Mouse (Mus musculus) liver, adult 2 months (tissue): ENCODE data around the gene Ttc24. TPM values are rescaled to one million over a fixed set of nuclear protein-coding genes. Genes with fewer than 3 reads are reported as not detected.
A peak's percentile ranks its signal among the peaks of the same experiment; 100 is the strongest.

Experiments used
- DNase-seq: peaks from one replicate; pipeline ENCODE4 v3.0.0-alpha.2; 2011; ENCODE audit warnings: low read depth, low spot score; ENCODE audit errors: extremely low read depth
- H3K27ac ChIP-seq: fragments of 200-500 bp; replicated peaks from 2 replicates; pipeline ENCODE4 v1.5.1; 2012; ENCODE audit warnings: low read depth, mild to moderate bottlenecking, control low read depth, inconsistent platforms, low read length; ENCODE audit not compliant: insufficient read depth
- H3K27me3 ChIP-seq: fragments of 200-500 bp; 2 replicates; pipeline ENCODE4 v1.6.1; 2012; ENCODE audit warnings: mild to moderate bottlenecking, moderate library complexity, low read length, inconsistent platforms; ENCODE audit not compliant: control insufficient read depth, insufficient read depth
- H3K36me3 ChIP-seq: fragments of 200-500 bp; 2 replicates; pipeline ENCODE4 v1.6.1; 2012; ENCODE audit warnings: low read length, inconsistent platforms; ENCODE audit not compliant: control insufficient read depth, insufficient read depth
- H3K4me1 ChIP-seq: fragments of 200-500 bp; 2 replicates; pipeline ENCODE4 v1.6.1; 2011; ENCODE audit warnings: low read length; ENCODE audit not compliant: control insufficient read depth, insufficient read depth
- H3K4me3 ChIP-seq: fragments of 200-500 bp; 2 replicates; pipeline ENCODE4 v1.5.1; 2011; ENCODE audit warnings: low read depth, mild to moderate bottlenecking, control low read depth, low read length, moderate library complexity; ENCODE audit not compliant: insufficient read depth
- H3K79me2 ChIP-seq: fragments of 200-500 bp; 2 replicates; pipeline ENCODE4 v1.6.1; 2012; ENCODE audit warnings: inconsistent platforms, mild to moderate bottlenecking, low read length, moderate library complexity; ENCODE audit not compliant: control insufficient read depth, insufficient read depth
- H3K9ac ChIP-seq: fragments of 200-500 bp; 2 replicates; pipeline ENCODE4 v1.6.1; 2012; ENCODE audit warnings: low read depth, mild to moderate bottlenecking, control low read depth, inconsistent platforms, low read length
- CTCF ChIP-seq: fragments of 200-500 bp; IDR thresholded peaks from 2 replicates; pipeline ENCODE4 v1.5.1; 2011; ENCODE audit warnings: low read depth, low read length, control low read depth
- POLR2A ChIP-seq: fragments of 200-500 bp; IDR thresholded peaks from 2 replicates; pipeline ENCODE4 v1.6.1; 2011; ENCODE audit warnings: low read length, control low read depth; ENCODE audit not compliant: insufficient read depth; ENCODE audit errors: extremely low read depth
- WGBS: fragments of 180-500 bp; shearing (Covaris S2); methylation state at CpG from one replicate; pipeline ENCODE4 v1.1.7; 2018; 5-methylcytosine and 5-hydroxymethylcytosine counted together
- polyA plus RNA-seq: library from polyadenylated mRNA; depleted of rRNA; stranded (reverse); fragments of >200 nt; gene quantifications from 2 replicates; pipeline ENCODE4 v1.2.3, GENCODE M21; 2012; rRNA removed
- total RNA-seq: library from RNA; depleted of rRNA; stranded (reverse); fragments of >200 nt; gene quantifications from 2 replicates; pipeline ENCODE4 v1.2.3, GENCODE M21; 2014; rRNA removed

Gene Ttc24
- total and polyA plus RNA-seq, 2 experiments: not detected

DNA sequence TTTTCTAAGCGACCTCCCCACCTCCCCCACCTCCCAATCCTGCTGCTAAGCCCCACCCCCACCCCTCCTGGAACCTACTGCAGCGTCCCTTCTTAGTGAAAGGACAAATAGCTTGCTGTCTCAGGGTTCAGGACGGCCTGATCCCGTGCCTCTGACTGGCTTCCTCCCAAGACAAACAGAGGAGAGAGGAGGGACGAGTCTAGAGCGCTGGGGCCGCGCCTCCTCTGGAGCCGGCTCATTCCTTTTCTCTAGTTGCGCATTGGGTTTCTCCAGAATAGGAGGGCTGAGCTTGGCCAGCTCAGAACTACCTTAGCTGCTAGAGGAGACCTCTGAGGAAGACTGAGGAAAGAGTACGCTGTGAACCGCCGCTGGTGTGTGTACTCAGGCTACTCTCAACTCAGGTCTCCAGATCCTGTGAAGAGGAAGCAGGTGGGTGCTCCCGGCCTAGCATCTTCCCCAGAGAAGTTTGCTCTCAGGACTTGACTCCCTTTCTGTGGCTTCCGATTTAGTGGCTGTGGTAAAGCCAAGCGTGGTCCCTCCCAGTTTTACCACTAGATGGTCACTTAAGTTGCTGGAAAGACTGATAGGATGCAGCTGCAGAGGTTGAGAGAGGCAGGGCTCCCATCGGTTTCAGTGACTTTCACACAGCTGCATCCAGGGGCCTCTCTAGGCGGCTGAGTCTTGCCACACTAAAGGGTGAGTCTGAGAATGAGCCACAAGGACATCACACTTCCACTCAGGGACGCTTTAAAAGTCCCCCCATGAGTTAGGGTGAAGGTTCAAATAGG lies 47.3 kb downstream of the Ttc24 start:
- DNase-seq: peak; percentile 71
- Histone ChIP-seq H3K4me3 (no peak overlapping the region), H3K27me3 (peaks cover 3% of the 10 kb centered on the region; the same call in 1 of the 2 replicates), H3K4me1 (no peaks in the 10 kb centered on the region), H3K36me3 (no peaks in the 10 kb centered on the region), H3K27ac (no peak overlapping the region), H3K79me2 (no peaks in the 10 kb centered on the region), H3K9ac (no peak overlapping the region)
- TF ChIP-seq POLR2A (no peak), CTCF (no peak)
- 13% methylated on average over 19 of the region's 19 CpGs for WGBS

DNA sequence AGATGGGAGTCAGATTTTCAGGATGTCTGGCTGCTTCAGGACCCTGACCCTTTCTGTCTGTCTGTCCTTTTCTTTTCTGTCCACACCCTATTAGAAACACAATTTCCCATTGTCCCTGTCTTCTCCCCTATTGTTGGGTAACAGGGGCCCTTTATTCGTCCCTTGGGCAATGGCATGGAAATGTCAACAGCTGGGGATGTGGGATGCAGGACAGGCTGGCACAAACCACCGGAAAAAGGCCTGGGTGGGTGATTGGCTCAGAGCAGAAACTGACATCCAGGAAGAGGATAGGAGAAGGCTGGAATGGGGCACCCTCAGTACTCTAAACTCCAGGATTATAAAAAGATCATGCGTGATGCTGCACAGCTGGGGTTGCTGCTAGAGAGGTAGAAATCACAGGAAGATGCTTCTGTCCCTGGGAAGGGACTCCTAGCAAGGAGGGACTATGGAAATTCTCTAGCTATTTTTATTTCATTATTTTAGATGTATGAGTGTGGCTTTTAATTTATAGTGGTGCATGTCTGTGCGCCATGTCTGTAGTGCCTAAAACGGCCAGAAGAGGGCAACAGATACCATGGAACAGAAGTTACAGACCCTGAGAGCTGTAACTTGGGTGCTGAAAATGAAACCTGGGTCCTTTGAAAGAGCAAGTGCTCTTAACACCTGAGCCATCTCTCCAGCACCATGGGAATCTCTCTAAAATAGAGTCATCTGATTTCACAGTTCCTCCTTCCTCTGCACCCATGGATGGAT lies 50.5 kb downstream of the Ttc24 start, which contains the start of gene Hapln2:
TSS of gene Hapln2 (minus strand) at position 150 of the 753 bp plus-strand sequence.
- peaks cover 6% of the 10 kb centered on the region; the same call in 1 of the 2 replicates for H3K4me1 ChIP-seq
- DNase-seq: no peak
- H3K36me3 ChIP-seq: no peaks in the 10 kb centered on the region
- H3K4me3 ChIP-seq: no peak within 1 kb of the TSS
- peaks cover 17% of the 10 kb centered on the region for H3K27me3 ChIP-seq
- no peaks in the 10 kb centered on the region for H3K79me2 ChIP-seq
- H3K27ac ChIP-seq: no peak within 1 kb of the TSS
- WGBS: 66% methylated on average over 5 of the region's 5 CpGs
- TF ChIP-seq POLR2A: no peak
- peak; percentile 27 for TF ChIP-seq CTCF
- no peak within 1 kb of the TSS for H3K9ac ChIP-seq

DNA sequence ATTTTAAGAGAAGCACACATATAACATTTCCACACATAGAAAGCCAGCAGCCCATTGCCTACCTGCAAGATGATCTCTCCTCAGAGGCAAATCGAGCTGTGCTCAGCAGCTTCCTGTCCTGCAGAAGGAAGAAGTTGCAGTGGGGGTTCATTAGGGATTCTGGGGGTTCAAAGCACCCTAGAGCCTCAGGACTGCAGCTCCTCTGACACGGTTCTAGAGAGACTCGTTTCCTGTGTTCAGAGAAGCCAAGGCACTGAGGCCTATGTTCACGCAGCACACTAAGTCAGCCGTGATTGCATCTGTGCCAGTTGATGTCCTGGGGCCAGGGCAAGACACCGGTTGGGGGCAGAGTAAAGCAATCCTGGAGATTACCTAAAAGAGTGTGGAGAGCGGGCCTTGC lies 51.3 kb downstream of the Ttc24 start:
- WGBS: 70% methylated on average over 7 of the region's 7 CpGs
- H3K27me3 ChIP-seq: peaks cover 19% of the 10 kb centered on the region
- H3K27ac ChIP-seq: no peak overlapping the region
- no peaks in the 10 kb centered on the region for H3K36me3 ChIP-seq
- TF ChIP-seq POLR2A (no peak), CTCF (no peak)
- no peak overlapping the region for H3K4me3 ChIP-seq
- no peak for DNase-seq
- no peak overlapping the region for H3K9ac ChIP-seq
- H3K4me1 ChIP-seq: peaks cover 6% of the 10 kb centered on the region; the same call in 1 of the 2 replicates
- no peaks in the 10 kb centered on the region for H3K79me2 ChIP-seq

DNA sequence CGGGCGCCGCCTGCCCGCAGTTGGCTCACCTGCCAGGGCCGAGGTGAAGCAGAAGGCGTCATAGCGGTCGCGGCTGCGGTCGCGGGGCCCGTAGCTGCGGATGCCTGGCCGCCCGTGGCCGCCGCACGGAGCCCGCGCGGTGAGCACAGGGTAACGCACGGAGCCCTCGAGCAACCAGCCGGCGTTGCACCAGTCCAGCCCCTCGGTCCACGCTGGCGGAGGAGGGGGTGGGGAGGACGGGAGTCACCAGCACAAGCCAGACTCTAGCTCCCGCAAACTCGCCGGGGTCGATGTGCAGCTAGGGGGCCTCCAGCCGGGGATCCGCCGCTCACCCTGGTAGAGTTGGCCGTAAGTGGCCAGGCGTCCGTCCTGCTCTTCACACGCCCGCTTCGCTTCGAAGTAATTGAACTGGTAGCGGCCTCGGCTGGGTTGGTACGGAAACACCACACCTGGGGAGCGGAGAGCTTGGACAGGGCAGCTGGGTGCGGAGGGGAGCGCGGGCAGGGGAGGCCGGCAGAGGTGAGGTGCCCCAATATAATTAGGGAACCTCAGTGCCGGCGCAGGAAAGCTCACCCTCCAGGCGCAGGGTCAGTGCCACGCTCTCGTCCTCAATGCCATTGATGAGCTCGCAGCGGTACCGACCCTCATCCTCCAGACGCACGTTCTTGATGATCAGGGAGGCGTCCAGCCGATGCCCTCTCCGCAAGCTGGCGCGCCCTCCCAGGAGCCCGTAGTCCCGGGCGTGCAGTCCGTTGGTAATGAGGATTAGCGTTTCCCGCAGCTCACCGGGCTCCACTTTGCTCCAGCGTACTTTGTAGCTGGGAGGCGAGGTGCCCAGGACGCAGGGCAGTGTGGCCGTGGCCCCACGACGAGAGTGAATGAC lies 54.7 kb downstream of the Ttc24 start:
- TF ChIP-seq POLR2A (no peak), CTCF (0 out of 2 replicates have a peak, but pooled peaks have one; percentile 5)
- DNase-seq: no peak
- peaks cover 20% of the 10 kb centered on the region for H3K27me3 ChIP-seq

GRCm38 (mm10) chr3:88022322-88023191 lies 55.5 kb downstream of the Ttc24 start:
- Histone ChIP-seq H3K9ac (peak overlapping the region; percentile 67), H3K79me2 (no peaks in the 10 kb centered on the region), H3K27ac (no peak overlapping the region), H3K4me1 (peaks cover 6% of the 10 kb centered on the region; the same call in 1 of the 2 replicates), H3K27me3 (peaks cover 20% of the 10 kb centered on the region), H3K36me3 (no peaks in the 10 kb centered on the region), H3K4me3 (peak overlapping the region; percentile 58)
- WGBS: 5% methylated on average over 66 of the region's 66 CpGs
- peak; percentile 84 for DNase-seq
- no peak for TF ChIP-seq CTCF
- TF ChIP-seq POLR2A: no peak

More for the DNA sequence above, 54.7 kb downstream of the Ttc24 start:
- peak overlapping the region; percentile 58 for H3K4me3 ChIP-seq
- peak overlapping the region; percentile 67 for H3K9ac ChIP-seq
- no peaks in the 10 kb centered on the region for H3K79me2 ChIP-seq
- no peak overlapping the region for H3K27ac ChIP-seq
- H3K36me3 ChIP-seq: no peaks in the 10 kb centered on the region
- WGBS: 2% methylated on average over 81 of the region's 81 CpGs
- H3K4me1 ChIP-seq: peaks cover 6% of the 10 kb centered on the region; the same call in 1 of the 2 replicates

Other genes starting within 250 kb of the Ttc24 start
- gene Sh2d2a, start 231.5 kb downstream of the Ttc24 start, total RNA-seq: 0.09 and 0.20 TPM in 2 replicates
- gene Sh2d2a, start 231.5 kb downstream of the Ttc24 start, polyA plus RNA-seq: 0.39 and 0.83 TPM in 2 replicates
- gene Prcc, start 192.7 kb downstream of the Ttc24 start, total RNA-seq: 8.0 and 9.9 TPM in 2 replicates
- 15.1 and 16.8 TPM in 2 replicates for gene Prcc, start 192.7 kb downstream of the Ttc24 start, polyA plus RNA-seq
- gene Hdgf, start 172.0 kb downstream of the Ttc24 start, total RNA-seq: 58.8 and 64.5 TPM in 2 replicates
- 74.7 and 87.3 TPM in 2 replicates for gene Hdgf, start 172.0 kb downstream of the Ttc24 start, polyA plus RNA-seq
- 84.6 and 96.6 TPM in 2 replicates for gene Mrpl24, start 158.8 kb downstream of the Ttc24 start, total RNA-seq
- gene Mrpl24, start 158.8 kb downstream of the Ttc24 start, polyA plus RNA-seq: 35.3 and 37.9 TPM in 2 replicates
- 6.8 and 9.3 TPM in 2 replicates for gene Isg20l2, start 148.0 kb downstream of the Ttc24 start, total RNA-seq
- gene Isg20l2, start 148.0 kb downstream of the Ttc24 start, polyA plus RNA-seq: 7.0 and 7.2 TPM in 2 replicates
- 5.3 and 6.2 TPM in 2 replicates for gene Rrnad1, start 147.6 kb downstream of the Ttc24 start, total RNA-seq
- 10.1 and 18.4 TPM in 2 replicates for gene Rrnad1, start 147.6 kb downstream of the Ttc24 start, polyA plus RNA-seq
- not detected in 2 replicates for gene Crabp2, start 129.6 kb downstream of the Ttc24 start, total RNA-seq
- gene Crabp2, start 129.6 kb downstream of the Ttc24 start, polyA plus RNA-seq: not detected in 2 replicates
- 0.65 and 0.74 TPM in 2 replicates for gene Nes, start 107.2 kb downstream of the Ttc24 start, total RNA-seq
- gene Nes, start 107.2 kb downstream of the Ttc24 start, polyA plus RNA-seq: 0.53 and 0.55 TPM in 2 replicates
- gene Bcan, start 78.1 kb downstream of the Ttc24 start, total RNA-seq: 0.13 TPM in 1 of 2 replicates, not detected in the other
- gene Bcan, start 78.1 kb downstream of the Ttc24 start, polyA plus RNA-seq: not detected in 2 replicates
- not detected in 2 replicates for gene Hapln2, start 50.7 kb downstream of the Ttc24 start, total RNA-seq
- gene Hapln2, start 50.7 kb downstream of the Ttc24 start, polyA plus RNA-seq: not detected in 2 replicates
- 4.2 and 5.7 TPM in 2 replicates for gene Gpatch4, start 35.2 kb downstream of the Ttc24 start, total RNA-seq
- 4.1 and 4.3 TPM in 2 replicates for gene Gpatch4, start 35.2 kb downstream of the Ttc24 start, polyA plus RNA-seq
- gene Naxe, start 19.8 kb downstream of the Ttc24 start, total RNA-seq: 99.6 and 105 TPM in 2 replicates
- gene Naxe, start 19.8 kb downstream of the Ttc24 start, polyA plus RNA-seq: 84.1 and 94.0 TPM in 2 replicates
- gene Iqgap3, start 3.7 kb upstream of the Ttc24 start, total RNA-seq: 0.18 and 0.40 TPM in 2 replicates
- gene Iqgap3, start 3.7 kb upstream of the Ttc24 start, polyA plus RNA-seq: 0.16 and 0.27 TPM in 2 replicates
- gene Mef2d, start 64.1 kb upstream of the Ttc24 start, total RNA-seq: 3.7 and 6.2 TPM in 2 replicates
- gene Mef2d, start 64.1 kb upstream of the Ttc24 start, polyA plus RNA-seq: 17.7 and 22.2 TPM in 2 replicates
- 11.9 and 24.6 TPM in 2 replicates for gene Rhbg, start 176.4 kb upstream of the Ttc24 start, total RNA-seq
- gene Rhbg, start 176.4 kb upstream of the Ttc24 start, polyA plus RNA-seq: 30.5 and 50.3 TPM in 2 replicates
- gene Gm38392, start 208.9 kb upstream of the Ttc24 start, total RNA-seq: not detected in 2 replicates
- not detected in 2 replicates for gene Gm38392, start 208.9 kb upstream of the Ttc24 start, polyA plus RNA-seq
- 4.3 and 6.0 TPM in 2 replicates for gene Tsacc, start 218.7 kb upstream of the Ttc24 start, total RNA-seq
- 3.4 and 3.6 TPM in 2 replicates for gene Tsacc, start 218.7 kb upstream of the Ttc24 start, polyA plus RNA-seq
- gene Cct3, start 218.8 kb upstream of the Ttc24 start, total RNA-seq: 104 and 130 TPM in 2 replicates
- 78.2 and 79.7 TPM in 2 replicates for gene Cct3, start 218.8 kb upstream of the Ttc24 start, polyA plus RNA-seq
- gene Glmp, start 246.7 kb upstream of the Ttc24 start, total RNA-seq: 17.8 and 26.6 TPM in 2 replicates
- gene Glmp, start 246.7 kb upstream of the Ttc24 start, polyA plus RNA-seq: 136 and 154 TPM in 2 replicates